In genomic region chr6:125300982-125301381, GRCm38 (mm10) we compare ENCODE assay signal across 33 mouse cellular contexts. TPM values are rescaled to one million over a fixed set of nuclear protein-coding genes. Genes with fewer than 3 reads are reported as not detected.
"Had no signal": no experiment of that assay in that cellular context is flagged by ENCODE, and none has a peak within 500 bp of the region (broad histone marks: within the 10 kb centered on the region; RNA-seq: fewer than 3 reads in every experiment).

No protein-coding gene starts in this region.

- H3K4me3 ChIP-seq: heart, adult 2 months; heart, embryonic 13.5 days; heart, embryonic 15.5 days; hindbrain, embryonic 13.5 days; hindbrain, embryonic 15.5 days; left cerebral cortex, adult 2 months; limb, embryonic 10.5 days; limb, embryonic 12.5 days had no signal

- ATAC-seq: hindbrain, postnatal 0 days had no signal

- H3K4me1 ChIP-seq: heart, embryonic 13.5 days; hindbrain, embryonic 13.5 days; hindbrain, embryonic 15.5 days had no signal

- H3K4me2 ChIP-seq: heart, embryonic 11.5 days; heart, embryonic 13.5 days; heart, embryonic 15.5 days; hindbrain, embryonic 13.5 days; hindbrain, embryonic 15.5 days; limb, embryonic 12.5 days; liver, embryonic 11.5 days had no signal

- H3K9me3 ChIP-seq: heart, embryonic 13.5 days; heart, embryonic 15.5 days; hindbrain, embryonic 13.5 days; hindbrain, embryonic 15.5 days; limb, embryonic 10.5 days; limb, embryonic 12.5 days had no signal

- H3K27ac ChIP-seq: heart, adult 2 months; heart, embryonic 13.5 days; heart, embryonic 15.5 days; hindbrain, embryonic 13.5 days; hindbrain, embryonic 15.5 days; hindbrain, postnatal 0 days; left cerebral cortex, adult 2 months; limb, embryonic 10.5 days; limb, embryonic 12.5 days; liver, embryonic 14.5 days had no signal

- DNase-seq: gastrocnemius, postnatal 14 days; gastrocnemius, postnatal 36 days; heart, adult 11 months; heart, adult 2 months; heart, postnatal 14 days; heart, postnatal 36 days; kidney, adult 18-20 months; kidney, adult 8-10 months; kidney, postnatal 10 days; kidney, postnatal 25 days; kidney, postnatal 4 days; layer of hippocampus, adult 9-11 months; liver had no signal

- H3K9ac ChIP-seq: heart, embryonic 13.5 days; heart, embryonic 15.5 days; hindbrain, embryonic 13.5 days; hindbrain, embryonic 15.5 days; limb, embryonic 12.5 days; liver, embryonic 14.5 days had no signal

- H3K36me3 ChIP-seq: heart, embryonic 15.5 days; hindbrain, embryonic 13.5 days; hindbrain, embryonic 15.5 days had no signal

- H3K27me3 ChIP-seq: heart, embryonic 15.5 days; hindbrain, embryonic 13.5 days; hindbrain, embryonic 15.5 days; limb, embryonic 12.5 days had no signal

RNA-seq across cellular contexts. Expression of gene Tuba3a, which starts 15.1 kb away (rescaled TPM):
- total RNA-seq: gastrocnemius, adult 18-20 months; gastrocnemius, adult 8-10 months; gastrocnemius, postnatal 14 days; gastrocnemius, postnatal 36 days; heart, adult 2 months; heart, postnatal 14 days; heart, postnatal 36 days; hematopoietic stem cell, adult 5-6 weeks; hindbrain, postnatal 0 days; layer of hippocampus, postnatal 25 days; left cerebral cortex, adult 2 months; left cerebral cortex, postnatal 14 days; left cerebral cortex, postnatal 36 days had no signal
- polyA plus RNA-seq: heart, postnatal 0 days; hindbrain, embryonic 11.5 days; hindbrain, embryonic 13.5 days; hindbrain, embryonic 15.5 days; hindbrain, postnatal 0 days; kidney, embryonic 14.5 days; liver, embryonic 11.5 days; liver, embryonic 14.5 days had no signal
